Mouse (Mus musculus): ENCODE data around the gene Lrmda.

DNA sequence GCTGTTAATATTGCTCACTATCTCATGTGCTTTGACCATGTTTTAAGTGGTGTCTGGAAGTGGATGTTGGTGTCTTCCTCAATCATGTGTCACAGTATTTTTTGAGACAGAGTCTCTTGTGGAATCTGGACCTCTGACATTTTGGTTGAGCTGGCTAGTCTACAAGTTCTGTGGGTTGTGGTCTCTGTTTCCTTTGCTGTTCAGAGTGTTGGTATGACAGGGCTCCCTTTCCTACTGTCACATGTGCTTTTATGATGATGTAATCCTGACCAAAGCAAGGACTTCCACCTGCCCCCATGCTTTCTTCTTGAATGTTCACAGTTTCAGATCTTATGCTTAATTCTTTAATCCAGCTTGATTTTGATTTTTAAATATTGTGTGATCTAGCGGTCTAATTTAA, 879.8 kb downstream of the Lrmda start:
- TF ChIP-seq POLR2A (IDR thresholded peaks at IDR 0.05; ENCODE audit: borderline replicate concordance, extremely low read depth, insufficient read depth, insufficient read length, poor library complexity, severe bottlenecking) (no peak), CTCF (IDR thresholded peaks at IDR 0.05; ENCODE audit: borderline replicate concordance, extremely low read depth, insufficient read depth, insufficient read length) (no peak)
